Mouse (Mus musculus) bone marrow macrophage, adult 2 months (primary cell): Measurements from ENCODE around the gene Ednrb.

Experiments
- CTCF ChIP-seq: IDR thresholded peaks from 2 replicates; pipeline ENCODE4 v1.5.1; 2012; ENCODE audit warnings: low read depth, mild to moderate bottlenecking, low read length, moderate library complexity
- POLR2A ChIP-seq: IDR thresholded peaks from 2 replicates; pipeline ENCODE4 v1.6.1; 2012; ENCODE audit warnings: mild to moderate bottlenecking, low read depth, low read length, borderline replicate concordance

DNA sequence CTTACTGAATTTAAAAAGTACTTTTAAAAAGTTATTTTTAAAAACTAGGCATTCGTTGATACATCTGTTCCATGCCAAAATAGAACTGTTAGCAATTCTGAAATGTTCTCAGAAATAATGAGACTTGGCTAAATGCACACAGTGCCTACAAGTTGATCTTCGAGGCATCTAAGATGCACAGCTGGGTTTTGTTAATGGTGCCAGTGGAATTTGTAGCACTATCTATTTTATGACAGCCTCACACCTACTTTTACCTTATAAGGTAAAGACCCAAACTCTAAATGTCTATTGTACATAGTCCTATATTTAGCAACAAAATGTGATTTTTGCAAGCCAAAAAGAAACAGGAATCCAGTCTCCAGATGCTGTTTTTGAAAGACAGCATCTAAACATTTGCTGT is 21.0 kb upstream of the Ednrb start:
- TF ChIP-seq POLR2A (no peak), CTCF (no peak)
